Mouse (Mus musculus): ENCODE measurements at regions not wholly inside any gene's neighbourhood (a gene's known extent, or its start where the extent isn't known, plus 50 kb on each side); places are given as distances from the start of the nearest gene placed in this dataset.

GRCm38 (mm10) chr6:50037614-50038013 is 72.4 kb upstream of the Mpp6 start:
- H3K27ac ChIP-seq (ENCODE audit: low read depth, low read length), result no peak overlapping the region
- no peak overlapping the region for H3K4me3 ChIP-seq (ENCODE audit: low read depth, low read length)
- WGBS, result 54% methylated on average over 4 of the region's 4 CpGs
- H3K36me3 ChIP-seq (ENCODE audit: control insufficient read depth, insufficient read depth, low read length), result no peaks in the 10 kb centered on the region
- H3K9me3 ChIP-seq (ENCODE audit: control insufficient read depth, low read length), result no peaks in the 10 kb centered on the region
- H3K4me1 ChIP-seq (ENCODE audit: control insufficient read depth, insufficient read depth, low read length), result 0 out of 2 replicates have a peak, but pooled peaks cover 7% of the 10 kb centered on the region
- no peak overlapping the region for H3K9ac ChIP-seq (replicated peaks; ENCODE audit: low read depth, low read length)
- no peaks in the 10 kb centered on the region for H3K27me3 ChIP-seq (ENCODE audit: control insufficient read depth, insufficient read depth, low read length)
- no peak overlapping the region for H3K4me2 ChIP-seq (ENCODE audit: low read depth, low read length)
- no peak for ATAC-seq (ENCODE audit: low read depth)

- H3K27me3 ChIP-seq (ENCODE audit: control insufficient read depth, insufficient read depth, low read length), result no peaks in the 10 kb centered on the region
- ATAC-seq (ENCODE audit: low read depth), result no peak
- H3K9ac ChIP-seq (replicated peaks; ENCODE audit: low read depth, low read length), result no peak overlapping the region
- no peak overlapping the region for H3K4me2 ChIP-seq (ENCODE audit: low read depth, low read length)
- no peak overlapping the region for H3K27ac ChIP-seq (ENCODE audit: low read depth, low read length)
- H3K4me3 ChIP-seq (ENCODE audit: low read depth, low read length), result no peak overlapping the region
- WGBS, result 67% methylated on average over 3 of the region's 3 CpGs
- H3K36me3 ChIP-seq (ENCODE audit: control insufficient read depth, insufficient read depth, low read length), result no peaks in the 10 kb centered on the region
- 0 out of 2 replicates have a peak, but pooled peaks cover 3% of the 10 kb centered on the region for H3K4me1 ChIP-seq (ENCODE audit: control insufficient read depth, insufficient read depth, low read length)
- no peaks in the 10 kb centered on the region for H3K9me3 ChIP-seq (ENCODE audit: control insufficient read depth, low read length)
Measured at GRCm38 (mm10) chr6:50038369-50038768, 71.7 kb upstream of the Mpp6 start.

- Histone ChIP-seq H3K4me3 (ENCODE audit: low read depth, low read length) (no peak overlapping the region), H3K36me3 (ENCODE audit: control insufficient read depth, insufficient read depth, low read length) (no peaks in the 10 kb centered on the region), H3K9me3 (ENCODE audit: control insufficient read depth, low read length) (no peaks in the 10 kb centered on the region), H3K4me1 (ENCODE audit: control insufficient read depth, insufficient read depth, low read length) (no peaks in the 10 kb centered on the region), H3K4me2 (ENCODE audit: low read depth, low read length) (no peak overlapping the region), H3K9ac (replicated peaks; ENCODE audit: low read depth, low read length) (no peak overlapping the region), H3K27ac (ENCODE audit: low read depth, low read length) (no peak overlapping the region), H3K27me3 (ENCODE audit: control insufficient read depth, insufficient read depth, low read length) (no peaks in the 10 kb centered on the region)
- WGBS, result 61% methylated on average over 10 of the region's 10 CpGs
- ATAC-seq (ENCODE audit: low read depth), result no peak
Measured at GRCm38 (mm10) chr6:50041044-50041443, 69.0 kb upstream of the Mpp6 start.

- no peaks in the 10 kb centered on the region for H3K9me3 ChIP-seq (ENCODE audit: control insufficient read depth, low read length)
Measured at GRCm38 (mm10) chr6:50042127-50042526, 67.9 kb upstream of the Mpp6 start.

GRCm38 (mm10) chr6:50044165-50044564 is 65.9 kb upstream of the Mpp6 start:
- H3K4me2 ChIP-seq (ENCODE audit: low read depth, low read length), result no peak overlapping the region
- no peak overlapping the region for H3K9ac ChIP-seq (replicated peaks; ENCODE audit: low read depth, low read length)
- H3K9me3 ChIP-seq (ENCODE audit: control insufficient read depth, low read length), result no peaks in the 10 kb centered on the region
- H3K4me3 ChIP-seq (ENCODE audit: low read depth, low read length), result no peak overlapping the region
- no peaks in the 10 kb centered on the region for H3K36me3 ChIP-seq (ENCODE audit: control insufficient read depth, insufficient read depth, low read length)
- no peak overlapping the region for H3K27ac ChIP-seq (ENCODE audit: low read depth, low read length)
- no peaks in the 10 kb centered on the region for H3K27me3 ChIP-seq (ENCODE audit: control insufficient read depth, insufficient read depth, low read length)
- H3K4me1 ChIP-seq (ENCODE audit: control insufficient read depth, insufficient read depth, low read length), result no peaks in the 10 kb centered on the region
- 70% methylated on average over 1 of the region's 1 CpGs for WGBS
- ATAC-seq (ENCODE audit: low read depth), result no peak

More at GRCm38 (mm10) chr6:50042127-50042526, 67.9 kb upstream of the Mpp6 start:
- Histone ChIP-seq H3K4me3 (ENCODE audit: low read depth, low read length) (no peak overlapping the region), H3K4me1 (ENCODE audit: control insufficient read depth, insufficient read depth, low read length) (no peaks in the 10 kb centered on the region), H3K27ac (ENCODE audit: low read depth, low read length) (no peak overlapping the region), H3K27me3 (ENCODE audit: control insufficient read depth, insufficient read depth, low read length) (no peaks in the 10 kb centered on the region), H3K36me3 (ENCODE audit: control insufficient read depth, insufficient read depth, low read length) (no peaks in the 10 kb centered on the region), H3K9ac (replicated peaks; ENCODE audit: low read depth, low read length) (no peak overlapping the region), H3K4me2 (ENCODE audit: low read depth, low read length) (no peak overlapping the region)
- WGBS, result 60% methylated on average over 3 of the region's 3 CpGs
- no peak for ATAC-seq (ENCODE audit: low read depth)

GRCm38 (mm10) chr6:50046721-50047120 is 63.3 kb upstream of the Mpp6 start:
- 61% methylated on average over 5 of the region's 5 CpGs for WGBS

GRCm38 (mm10) chr6:50052416-50052815 is 57.6 kb upstream of the Mpp6 start:
- H3K9me3 ChIP-seq (ENCODE audit: control insufficient read depth, low read length), result no peaks in the 10 kb centered on the region
- H3K27ac ChIP-seq (ENCODE audit: low read depth, low read length), result no peak overlapping the region
- no peak overlapping the region for H3K4me3 ChIP-seq (ENCODE audit: low read depth, low read length)
- WGBS, result 90% methylated on average over 2 of the region's 2 CpGs
- no peaks in the 10 kb centered on the region for H3K4me1 ChIP-seq (ENCODE audit: control insufficient read depth, insufficient read depth, low read length)
- no peak for ATAC-seq (ENCODE audit: low read depth)
- no peaks in the 10 kb centered on the region for H3K36me3 ChIP-seq (ENCODE audit: control insufficient read depth, insufficient read depth, low read length)
- H3K27me3 ChIP-seq (ENCODE audit: control insufficient read depth, insufficient read depth, low read length), result no peaks in the 10 kb centered on the region
- no peak overlapping the region for H3K4me2 ChIP-seq (ENCODE audit: low read depth, low read length)
- no peak overlapping the region for H3K9ac ChIP-seq (replicated peaks; ENCODE audit: low read depth, low read length)

More at GRCm38 (mm10) chr6:50046721-50047120, 63.3 kb upstream of the Mpp6 start:
- H3K4me3 ChIP-seq (ENCODE audit: low read depth, low read length), result no peak overlapping the region
- no peaks in the 10 kb centered on the region for H3K27me3 ChIP-seq (ENCODE audit: control insufficient read depth, insufficient read depth, low read length)
- no peaks in the 10 kb centered on the region for H3K9me3 ChIP-seq (ENCODE audit: control insufficient read depth, low read length)
- no peak overlapping the region for H3K9ac ChIP-seq (replicated peaks; ENCODE audit: low read depth, low read length)
- no peaks in the 10 kb centered on the region for H3K4me1 ChIP-seq (ENCODE audit: control insufficient read depth, insufficient read depth, low read length)
- H3K4me2 ChIP-seq (ENCODE audit: low read depth, low read length), result no peak overlapping the region
- no peaks in the 10 kb centered on the region for H3K36me3 ChIP-seq (ENCODE audit: control insufficient read depth, insufficient read depth, low read length)
- H3K27ac ChIP-seq (ENCODE audit: low read depth, low read length), result no peak overlapping the region
- ATAC-seq (ENCODE audit: low read depth), result no peak

- no peak overlapping the region for H3K9ac ChIP-seq (replicated peaks; ENCODE audit: low read depth, low read length)
- no peaks in the 10 kb centered on the region for H3K27me3 ChIP-seq (ENCODE audit: control insufficient read depth, insufficient read depth, low read length)
- H3K36me3 ChIP-seq (ENCODE audit: control insufficient read depth, insufficient read depth, low read length), result no peaks in the 10 kb centered on the region
- H3K4me3 ChIP-seq (ENCODE audit: low read depth, low read length), result no peak overlapping the region
- no peak overlapping the region for H3K4me2 ChIP-seq (ENCODE audit: low read depth, low read length)
- ATAC-seq (ENCODE audit: low read depth), result no peak
- WGBS, result 59% methylated on average over 2 of the region's 2 CpGs
- H3K4me1 ChIP-seq (ENCODE audit: control insufficient read depth, insufficient read depth, low read length), result no peaks in the 10 kb centered on the region
- H3K27ac ChIP-seq (ENCODE audit: low read depth, low read length), result no peak overlapping the region
- no peaks in the 10 kb centered on the region for H3K9me3 ChIP-seq (ENCODE audit: control insufficient read depth, low read length)
Measured at GRCm38 (mm10) chr6:50053086-50053485, 57.0 kb upstream of the Mpp6 start.

- H3K4me2 ChIP-seq (ENCODE audit: low read depth, low read length), result no peak overlapping the region
- no peaks in the 10 kb centered on the region for H3K4me1 ChIP-seq (ENCODE audit: control insufficient read depth, insufficient read depth, low read length)
- no peaks in the 10 kb centered on the region for H3K9me3 ChIP-seq (ENCODE audit: control insufficient read depth, low read length)
- no peak overlapping the region for H3K27ac ChIP-seq (ENCODE audit: low read depth, low read length)
- H3K4me3 ChIP-seq (ENCODE audit: low read depth, low read length), result no peak overlapping the region
- H3K9ac ChIP-seq (replicated peaks; ENCODE audit: low read depth, low read length), result no peak overlapping the region
- WGBS, result 55% methylated on average over 13 of the region's 13 CpGs
- ATAC-seq (ENCODE audit: low read depth), result peak; percentile 44; the same call in 1 of the 2 replicates
- no peaks in the 10 kb centered on the region for H3K27me3 ChIP-seq (ENCODE audit: control insufficient read depth, insufficient read depth, low read length)
- no peaks in the 10 kb centered on the region for H3K36me3 ChIP-seq (ENCODE audit: control insufficient read depth, insufficient read depth, low read length)
Measured at GRCm38 (mm10) chr6:50054233-50054632, 55.8 kb upstream of the Mpp6 start.
